Mouse (Mus musculus) testis, adult 2 months (tissue): ENCODE measurements around the gene Rpl38.
"Not testable (repeated sequence)": the region's sequence is repeated elsewhere in the genome, so short reads cannot be mapped to it uniquely, and the experiment has no call there.

Source experiments
- CTCF ChIP-seq: fragments of 200-500 bp; IDR thresholded peaks from 2 replicates; pipeline ENCODE4 v1.5.1; 2012; ENCODE audit warnings: low read depth, mild to moderate bottlenecking, inconsistent platforms, low read length, moderate library complexity; ENCODE audit not compliant: control insufficient read depth, insufficient read depth, insufficient replicate concordance
- POLR2A ChIP-seq: fragments of 200-500 bp; IDR thresholded peaks from 2 replicates; pipeline ENCODE4 v1.6.1; 2012; ENCODE audit warnings: low read depth, mild to moderate bottlenecking, inconsistent platforms, low read length, moderate library complexity; ENCODE audit not compliant: control insufficient read depth

- not testable (repeated sequence) for TF ChIP-seq POLR2A, CTCF
Observed at GRCm38 (mm10) chr11:114674796-114675195, 6.5 kb downstream of the Rpl38 start.
